Mouse (Mus musculus) limb, embryonic 12.5 days (tissue): ENCODE data around the gene Slc5a7. TPM values are rescaled to one million over a fixed set of nuclear protein-coding genes. Genes with fewer than 3 reads are reported as not detected.

Experiments
- ATAC-seq: fragments of 200-750 bp; cut with Nextera tagmentation; 2 replicates; pipeline ENCODE4 v1.8.0; 2017; ENCODE audit warnings: low read depth, moderate TSS enrichment; ENCODE audit not compliant: insufficient number of reproducible peaks, insufficient read depth, low FRiP score, low TSS enrichment
- H3K27ac ChIP-seq: fragments of 300-500 bp; sonication (generic); 2 replicates; pipeline ENCODE4 v1.5.1; 2016; ENCODE audit warnings: mild to moderate bottlenecking, moderate library complexity
- H3K27me3 ChIP-seq: fragments of 300-500 bp; sonication (generic); 2 replicates; pipeline ENCODE4 v1.6.1; 2016; ENCODE audit warnings: mild to moderate bottlenecking, moderate library complexity
- H3K36me3 ChIP-seq: fragments of 300-500 bp; sonication (generic); 2 replicates; pipeline ENCODE4 v1.6.1; 2016; ENCODE audit warnings: mild to moderate bottlenecking, moderate library complexity
- H3K4me1 ChIP-seq: fragments of 300-500 bp; sonication (generic); replicated peaks from 2 replicates; pipeline ENCODE4 v1.6.1; 2016
- H3K4me2 ChIP-seq: fragments of 300-500 bp; sonication (generic); 2 replicates; pipeline ENCODE4 v1.6.1; 2016; ENCODE audit warnings: mild to moderate bottlenecking, moderate library complexity
- H3K4me3 ChIP-seq: fragments of 300-500 bp; sonication (generic); replicated peaks from 2 replicates; pipeline ENCODE4 v1.5.1; 2016; ENCODE audit warnings: mild to moderate bottlenecking
- H3K9ac ChIP-seq: fragments of 300-500 bp; sonication (generic); replicated peaks from 2 replicates; pipeline ENCODE4 v1.6.1; 2016; ENCODE audit warnings: mild to moderate bottlenecking, moderate library complexity
- H3K9me3 ChIP-seq: fragments of 300-500 bp; sonication (generic); 2 replicates; pipeline ENCODE4 v1.6.1; 2016; ENCODE audit warnings: mild to moderate bottlenecking, moderate library complexity
- WGBS: fragments of 180-500 bp; shearing (Covaris S2); methylation state at CpG from one replicate; pipeline ENCODE4 v1.1.7; 2016; 5-methylcytosine and 5-hydroxymethylcytosine counted together
- polyA plus RNA-seq: library from polyadenylated mRNA; unstranded; fragments of >200 nt; fragmentation: Nextera tagmentation; extraction: Ambion mirVana; gene quantifications from 2 replicates; pipeline ENCODE4 v1.2.1, GENCODE M21; 2016

Gene Slc5a7
- polyA plus RNA-seq = 0.43 and 0.61 TPM in 2 replicates

GRCm38 (mm10) chr17:54298934-54299333 is at the start of gene Slc5a7:
Slc5a7 (minus strand) TSS chr17:54299034.
- H3K36me3 ChIP-seq = no peaks in the 10 kb centered on the region
- H3K4me2 ChIP-seq = peak within 1 kb of the TSS; percentile 89
- 56% methylated on average over 1 of the region's 1 CpGs for WGBS
- no peak within 1 kb of the TSS for H3K27ac ChIP-seq
- H3K27me3 ChIP-seq = peaks cover 10% of the 10 kb centered on the region
- H3K4me3 ChIP-seq = peak within 1 kb of the TSS; percentile 49
- no peak for ATAC-seq
- H3K4me1 ChIP-seq = no peaks in the 10 kb centered on the region
- H3K9ac ChIP-seq = peak within 1 kb of the TSS; percentile 57
- H3K9me3 ChIP-seq = no peaks in the 10 kb centered on the region

DNA sequence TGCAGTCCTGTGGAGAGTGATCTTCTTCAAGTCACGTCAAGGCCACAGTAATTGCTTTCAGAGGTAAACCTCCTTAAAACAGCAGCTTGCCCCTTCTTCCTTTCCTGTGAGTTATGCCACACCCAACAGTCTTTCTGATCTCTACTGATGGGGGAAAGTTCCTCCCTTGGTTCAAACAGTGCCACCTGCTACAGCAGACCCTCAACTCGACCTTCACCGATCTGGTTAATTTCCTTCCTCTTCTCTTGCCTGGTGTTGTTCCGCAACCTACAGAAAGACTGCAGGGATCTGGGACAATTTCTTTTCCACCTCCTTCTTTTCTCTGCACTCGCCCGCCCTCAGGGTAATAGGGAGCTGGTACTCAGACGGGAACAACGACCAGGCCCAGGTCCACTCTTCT is 48.8 kb upstream of the Slc5a7 start:
- no peaks in the 10 kb centered on the region for H3K27me3 ChIP-seq
- H3K4me1 ChIP-seq = no peaks in the 10 kb centered on the region
- ATAC-seq = no peak
- no peaks in the 10 kb centered on the region for H3K9me3 ChIP-seq
- H3K27ac ChIP-seq = no peak overlapping the region
- H3K4me2 ChIP-seq = no peak overlapping the region
- WGBS = 69% methylated on average over 8 of the region's 8 CpGs
- no peak overlapping the region for H3K4me3 ChIP-seq
- H3K9ac ChIP-seq = no peak overlapping the region
- H3K36me3 ChIP-seq = no peaks in the 10 kb centered on the region

DNA sequence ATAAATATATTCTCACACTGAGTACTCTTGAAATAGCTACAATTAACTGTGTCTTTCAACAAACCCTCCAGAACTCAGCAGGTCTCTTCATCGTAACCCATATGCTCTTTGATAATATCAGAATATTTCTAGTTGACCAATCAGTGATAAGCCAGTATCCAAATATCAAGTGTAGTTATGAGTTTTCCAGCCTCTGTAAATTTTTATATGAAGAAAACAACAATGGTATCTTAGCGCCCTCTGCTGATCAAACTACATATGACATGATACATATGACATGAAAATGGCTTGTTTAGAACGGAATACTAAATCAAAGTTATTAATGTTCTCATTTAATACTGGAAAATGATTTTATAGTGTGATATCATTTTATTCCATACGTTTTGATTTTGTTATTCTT is 44.6 kb upstream of the Slc5a7 start:
- Histone ChIP-seq H3K4me1 (no peaks in the 10 kb centered on the region), H3K9ac (no peak overlapping the region), H3K36me3 (no peaks in the 10 kb centered on the region), H3K4me2 (no peak overlapping the region), H3K4me3 (no peak overlapping the region), H3K9me3 (no peaks in the 10 kb centered on the region), H3K27me3 (no peaks in the 10 kb centered on the region), H3K27ac (no peak overlapping the region)
- ATAC-seq = no peak
- WGBS = 22% methylated on average over 4 of the region's 4 CpGs

DNA sequence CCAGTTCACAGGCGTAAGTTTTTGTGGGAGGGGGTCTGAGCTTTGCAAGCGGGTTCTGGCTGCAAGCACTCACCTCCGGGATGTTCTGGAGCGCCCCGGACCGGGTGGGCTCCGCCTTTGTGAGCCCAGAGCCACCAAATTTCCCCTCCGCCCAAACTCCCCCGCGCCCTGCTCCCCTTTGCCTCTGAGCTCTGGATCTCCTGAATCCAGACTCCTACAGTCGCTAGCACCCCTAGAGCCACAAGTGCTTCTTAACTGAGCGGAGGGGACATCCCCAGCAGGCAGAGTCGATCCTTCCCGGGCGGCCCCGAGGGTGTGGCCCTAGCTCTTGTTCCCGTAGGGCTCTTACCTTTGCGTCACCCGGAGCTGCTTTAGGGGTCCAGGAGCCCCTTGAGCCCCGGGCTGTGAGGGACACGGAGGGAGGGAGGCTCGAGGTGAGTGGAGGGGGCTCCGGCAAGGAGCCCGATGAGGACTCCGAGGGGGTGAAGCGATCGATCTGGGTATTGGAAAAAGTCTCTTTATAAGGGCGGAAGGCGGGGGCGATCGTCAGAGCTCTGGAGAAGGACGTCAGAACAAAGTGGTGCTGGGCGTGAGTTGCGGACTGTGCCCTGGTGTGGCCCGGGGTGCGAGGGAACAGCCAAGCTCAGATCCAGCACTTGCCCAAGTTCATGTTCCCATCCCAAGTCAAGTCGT is 456 bp downstream of the Slc5a7 start:
- WGBS = 2% methylated on average over 37 of the region's 37 CpGs
- Histone ChIP-seq H3K9me3 (no peaks in the 10 kb centered on the region), H3K27me3 (peaks cover 10% of the 10 kb centered on the region), H3K36me3 (no peaks in the 10 kb centered on the region), H3K4me3 (peak overlapping the region; percentile 49), H3K4me2 (peak overlapping the region; percentile 89), H3K27ac (no peak overlapping the region), H3K9ac (peak overlapping the region; percentile 57), H3K4me1 (no peaks in the 10 kb centered on the region)
- peak; percentile 71 for ATAC-seq

- Histone ChIP-seq H3K4me2 (no peak overlapping the region), H3K27ac (no peak overlapping the region), H3K4me1 (no peaks in the 10 kb centered on the region), H3K4me3 (no peak overlapping the region), H3K9ac (no peak overlapping the region), H3K36me3 (no peaks in the 10 kb centered on the region), H3K9me3 (no peaks in the 10 kb centered on the region), H3K27me3 (no peaks in the 10 kb centered on the region)
- ATAC-seq = no peak
These were observed 48.1 kb downstream of the Slc5a7 start for GRCm38 (mm10) chr17:54250783-54251182.

DNA sequence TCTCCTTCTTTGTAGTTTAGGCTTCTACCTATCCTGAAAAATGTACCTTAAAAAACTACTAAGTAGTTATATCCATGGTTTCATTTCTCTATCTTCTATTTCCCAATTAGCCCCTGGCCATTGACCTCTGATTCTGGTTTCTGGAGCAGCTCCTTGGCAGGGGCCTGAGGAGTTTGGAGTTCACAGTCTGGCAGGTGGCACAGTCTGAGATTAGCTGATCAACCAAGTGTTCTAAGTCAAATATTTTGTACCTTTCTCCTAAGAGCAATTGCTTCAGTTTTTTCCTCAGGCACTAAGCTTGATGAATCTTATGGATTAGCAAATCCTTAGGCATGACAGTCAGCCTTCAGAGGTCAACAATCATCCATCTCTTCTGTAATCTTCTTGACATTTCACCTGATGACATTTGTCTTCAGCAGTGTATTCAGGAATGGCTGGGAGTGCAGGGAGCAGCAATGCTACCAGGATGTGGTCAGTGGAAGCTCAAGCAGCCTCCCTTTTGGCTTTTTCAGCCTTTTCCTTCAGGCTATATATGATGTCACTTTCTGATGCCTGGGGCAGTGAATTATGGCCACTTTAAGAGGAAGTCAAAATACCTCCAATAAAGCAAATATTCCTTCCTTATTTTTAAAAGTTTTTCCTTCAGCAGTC is 55.1 kb downstream of the Slc5a7 start:
- H3K4me2 ChIP-seq = no peak overlapping the region
- H3K27ac ChIP-seq = no peak overlapping the region
- H3K4me1 ChIP-seq = no peaks in the 10 kb centered on the region
- H3K9me3 ChIP-seq = no peaks in the 10 kb centered on the region
- no peak overlapping the region for H3K4me3 ChIP-seq
- ATAC-seq = no peak
- H3K9ac ChIP-seq = no peak overlapping the region
- H3K36me3 ChIP-seq = no peaks in the 10 kb centered on the region
- H3K27me3 ChIP-seq = no peaks in the 10 kb centered on the region

DNA sequence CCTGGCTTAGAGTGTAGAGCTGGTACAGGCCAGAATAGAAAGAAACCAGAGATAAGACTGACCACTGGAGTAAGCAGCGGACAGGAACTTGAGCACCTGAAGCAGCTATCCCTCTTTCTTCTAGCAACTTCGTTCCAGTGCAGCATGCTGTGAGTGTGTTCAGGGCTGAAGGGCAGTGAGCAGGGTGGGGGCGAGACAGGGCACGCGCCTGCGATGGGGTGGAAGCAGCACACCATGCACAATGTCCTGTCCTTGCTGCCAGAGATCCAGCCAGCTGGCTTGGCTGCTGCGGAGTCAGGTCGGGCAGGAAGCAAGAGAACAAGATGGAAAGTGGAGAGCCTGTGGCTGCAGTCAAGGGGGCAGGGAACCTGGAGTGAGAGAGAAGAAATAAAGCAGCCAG is 59.4 kb downstream of the Slc5a7 start:
- H3K27ac ChIP-seq = no peak overlapping the region
- no peak overlapping the region for H3K4me3 ChIP-seq
- H3K9ac ChIP-seq = no peak overlapping the region
- WGBS = 69% methylated on average over 8 of the region's 8 CpGs
- H3K9me3 ChIP-seq = no peaks in the 10 kb centered on the region
- no peak overlapping the region for H3K4me2 ChIP-seq
- H3K4me1 ChIP-seq = no peaks in the 10 kb centered on the region
- H3K36me3 ChIP-seq = no peaks in the 10 kb centered on the region
- no peak for ATAC-seq
- H3K27me3 ChIP-seq = no peaks in the 10 kb centered on the region
